Mouse (Mus musculus) MEL (cell line): ENCODE data around the gene Smim5. TPM values are rescaled to one million over a fixed set of nuclear protein-coding genes. Genes with fewer than 3 reads are reported as not detected.

Experiments used
- DNase-seq: peaks from one replicate; pipeline ENCODE4 v3.0.0; 2011; ENCODE audit warnings: low read depth, low spot score
- H3K27ac ChIP-seq: 2 replicates; pipeline ENCODE4 v1.5.1; 2012; ENCODE audit warnings: low read depth, mild to moderate bottlenecking, control low read depth, low read length, moderate library complexity; ENCODE audit not compliant: control insufficient read depth
- H3K27me3 ChIP-seq, 2 experiments: fragments of 150-350 bp in 1 of 2; sonication (generic) in 1 of 2; 2 replicates each; pipeline ENCODE4 v1.6.1; 2012; ENCODE audit warnings: low read length in 2 of 2, mild to moderate bottlenecking in 2 of 2, improper control_type of control experiment in 1 of 2, moderate library complexity in 1 of 2; ENCODE audit not compliant: insufficient read depth in 2 of 2, control insufficient read depth in 1 of 2
- H3K36me3 ChIP-seq, 2 experiments: 2 replicates each; pipeline ENCODE4 v1.6.1; 2012 to 2014; ENCODE audit warnings: low read length in 2 of 2, improper control_type of control experiment in 1 of 2, inconsistent platforms in 1 of 2, mild to moderate bottlenecking in 1 of 2; ENCODE audit not compliant: insufficient read depth in 2 of 2, control insufficient read depth in 1 of 2
- H3K4me1 ChIP-seq, 2 experiments: fragments of 150-350 bp in 1 of 2; sonication (generic) in 1 of 2; 2 replicates each; pipeline ENCODE4 v1.6.1; 2012; ENCODE audit warnings: low read length in 2 of 2, improper control_type of control experiment in 1 of 2, mild to moderate bottlenecking in 1 of 2; ENCODE audit not compliant: insufficient read depth in 2 of 2, control insufficient read depth in 1 of 2
- H3K4me3 ChIP-seq, 2 experiments: fragments of 150-350 bp in 1 of 2; sonication (generic) in 1 of 2; 2 replicates each; pipeline ENCODE4 v1.5.1; 2012; ENCODE audit warnings: low read depth in 2 of 2, low read length in 2 of 2, mild to moderate bottlenecking in 2 of 2, moderate library complexity in 2 of 2, control low read depth in 1 of 2, improper control_type of control experiment in 1 of 2; ENCODE audit not compliant: control insufficient read depth in 1 of 2, insufficient read depth in 1 of 2
- H3K79me2 ChIP-seq: 2 replicates; pipeline ENCODE4 v1.6.1; 2012; ENCODE audit warnings: mild to moderate bottlenecking, low read length, moderate library complexity; ENCODE audit not compliant: control insufficient read depth, poor library complexity, insufficient read depth
- H3K9ac ChIP-seq: 2 replicates; pipeline ENCODE4 v1.6.1; 2012; ENCODE audit warnings: low read depth, mild to moderate bottlenecking, control low read depth, low read length, moderate library complexity; ENCODE audit not compliant: control insufficient read depth, poor library complexity, severe bottlenecking
- H3K9me3 ChIP-seq: fragments of 150-350 bp; sonication (generic); replicated peaks from 2 replicates; pipeline ENCODE4 v1.6.1; 2012; ENCODE audit warnings: mild to moderate bottlenecking, low read length, improper control_type of control experiment, moderate library complexity; ENCODE audit not compliant: insufficient read depth
- CHD1 ChIP-seq: IDR thresholded peaks from 2 replicates; pipeline ENCODE4 v1.6.1; 2012; ENCODE audit warnings: low read depth, mild to moderate bottlenecking, inconsistent platforms, low read length, improper control_type of control experiment
- EP300 ChIP-seq, 2 experiments: IDR thresholded peaks; 2 replicates each; pipeline ENCODE4 v1.6.1; 2011; ENCODE audit warnings: improper control_type of control experiment in 2 of 2, low read length in 2 of 2, low read depth in 1 of 2, mild to moderate bottlenecking in 1 of 2
- ETS1 ChIP-seq: IDR thresholded peaks from 2 replicates; pipeline ENCODE4 v1.6.1; 2012; ENCODE audit warnings: low read depth, mild to moderate bottlenecking, inconsistent platforms, low read length, improper control_type of control experiment, moderate library complexity
- GATA1 ChIP-seq: IDR thresholded peaks from 2 replicates; pipeline ENCODE4 v1.6.1; 2011; ENCODE audit warnings: low read depth, low read length, improper control_type of control experiment
- JUND ChIP-seq: IDR thresholded peaks from 2 replicates; pipeline ENCODE4 v1.6.1; 2011; ENCODE audit warnings: low read depth, mild to moderate bottlenecking, improper control_type of control experiment, low read length
- MAFK ChIP-seq: IDR thresholded peaks from 2 replicates; pipeline ENCODE4 v1.6.1; 2011; ENCODE audit warnings: low read depth, mild to moderate bottlenecking, low read length, improper control_type of control experiment, borderline replicate concordance
- MAX ChIP-seq: IDR thresholded peaks from 2 replicates; pipeline ENCODE4 v1.6.1; 2011; ENCODE audit warnings: low read length, improper control_type of control experiment
- MAZ ChIP-seq: IDR thresholded peaks from 2 replicates; pipeline ENCODE4 v1.6.1; 2012; ENCODE audit warnings: low read depth, mild to moderate bottlenecking, inconsistent platforms, low read length, improper control_type of control experiment
- MEF2A ChIP-seq: IDR thresholded peaks from 2 replicates; pipeline ENCODE4 v1.6.1; 2014; ENCODE audit warnings: low read depth, mild to moderate bottlenecking, inconsistent platforms, low read length, improper control_type of control experiment; ENCODE audit not compliant: poor library complexity, insufficient replicate concordance, severe bottlenecking; ENCODE audit errors: extremely low read depth
- MXI1 ChIP-seq: IDR thresholded peaks from 2 replicates; pipeline ENCODE4 v1.6.1; 2011; ENCODE audit warnings: mild to moderate bottlenecking, low read depth, low read length, improper control_type of control experiment
- MYC ChIP-seq: IDR thresholded peaks from 2 replicates; pipeline ENCODE4 v1.6.1; 2011; ENCODE audit warnings: low read depth, mild to moderate bottlenecking, low read length, improper control_type of control experiment, moderate library complexity
- NELFE ChIP-seq: IDR thresholded peaks from 2 replicates; pipeline ENCODE4 v1.6.1; 2011; ENCODE audit warnings: low read depth, low read length, improper control_type of control experiment
- POLR2A ChIP-seq, 2 experiments: IDR thresholded peaks; 2 replicates each; pipeline ENCODE4 v1.6.1; 2011 to 2012; ENCODE audit warnings: low read length in 2 of 2, mild to moderate bottlenecking in 2 of 2, control low read depth in 1 of 2, improper control_type of control experiment in 1 of 2, low read depth in 1 of 2, moderate library complexity in 1 of 2; ENCODE audit not compliant: control insufficient read depth in 1 of 2, insufficient read depth in 1 of 2, poor library complexity in 1 of 2
- POLR2AphosphoS2 ChIP-seq: IDR thresholded peaks from 2 replicates; pipeline ENCODE4 v1.6.1; 2011; ENCODE audit warnings: low read length, improper control_type of control experiment
- POLR2AphosphoS5 ChIP-seq: IDR thresholded peaks from 2 replicates; pipeline ENCODE4 v1.6.1; 2012; ENCODE audit warnings: low read depth, borderline replicate concordance, mild to moderate bottlenecking, inconsistent platforms, low read length, moderate library complexity, mixed read lengths
- RAD21 ChIP-seq: IDR thresholded peaks from 2 replicates; pipeline ENCODE4 v1.6.1; 2011; ENCODE audit warnings: mild to moderate bottlenecking, low read depth, low read length, improper control_type of control experiment
- SIN3A ChIP-seq: IDR thresholded peaks from 2 replicates; pipeline ENCODE4 v1.6.1; 2012; ENCODE audit warnings: low read length, improper control_type of control experiment, inconsistent platforms
- TAL1 ChIP-seq: IDR thresholded peaks from 2 replicates; pipeline ENCODE4 v1.6.1; 2012; ENCODE audit warnings: mild to moderate bottlenecking, inconsistent platforms, low read length, moderate library complexity, mixed read lengths
- TCF12 ChIP-seq: IDR thresholded peaks from 2 replicates; pipeline ENCODE4 v1.6.1; 2014; ENCODE audit warnings: low read depth, mild to moderate bottlenecking, inconsistent platforms, low read length, improper control_type of control experiment, moderate library complexity
- USF2 ChIP-seq, 2 experiments: IDR thresholded peaks; 2 replicates each; pipeline ENCODE4 v1.6.1; 2011 to 2012; ENCODE audit warnings: improper control_type of control experiment in 2 of 2, low read length in 2 of 2, borderline replicate concordance in 1 of 2, inconsistent platforms in 1 of 2, low read depth in 1 of 2, mild to moderate bottlenecking in 1 of 2; ENCODE audit not compliant: insufficient read depth in 1 of 2
- ZC3H11A ChIP-seq: IDR thresholded peaks from 2 replicates; pipeline ENCODE4 v1.6.1; 2012; ENCODE audit warnings: low read depth, mild to moderate bottlenecking, inconsistent platforms, low read length, improper control_type of control experiment
- ZKSCAN1 ChIP-seq: IDR thresholded peaks from 2 replicates; pipeline ENCODE4 v1.6.1; 2012; ENCODE audit warnings: low read depth, mild to moderate bottlenecking, inconsistent platforms, low read length, improper control_type of control experiment, moderate library complexity
- ZMIZ1 ChIP-seq: IDR thresholded peaks from 2 replicates; pipeline ENCODE4 v1.6.1; 2012; ENCODE audit warnings: low read depth, mild to moderate bottlenecking, inconsistent platforms, low read length, improper control_type of control experiment, moderate library complexity
- ZNF384 ChIP-seq: IDR thresholded peaks from 2 replicates; pipeline ENCODE4 v1.6.1; 2012; ENCODE audit warnings: low read depth, mild to moderate bottlenecking, inconsistent platforms, low read length, improper control_type of control experiment
- polyA plus RNA-seq, 2 experiments: library from polyadenylated mRNA; stranded (reverse) in 1 of 2; unstranded in 1 of 2; fragments of >175 nt in 1 of 2; fragments of >200 nt in 1 of 2; gene quantifications; 2 replicates each; pipeline versions ENCODE4 v1.2.1 to v1.2.4; 2012; ENCODE audit warnings: low replicate concordance in 2 of 2, low read depth in 1 of 2; ENCODE audit not compliant: insufficient read length in 2 of 2, insufficient read depth in 1 of 2, missing spikeins in 1 of 2
- total RNA-seq: library from RNA; depleted of rRNA; stranded (reverse); fragments of 300-350 nt; gene quantifications from 2 replicates; pipeline ENCODE4 v1.2.3, GENCODE M21; 2012

Smim5 gene
- total and polyA plus RNA-seq, 3 experiments = 24.8 to 41.0 TPM; not detected in 1

GRCm38 (mm10) chr11:115906116-115906515 lies 6.3 kb downstream of the Smim5 start:
- H3K27ac ChIP-seq = no peak overlapping the region
- no peak overlapping the region for H3K9ac ChIP-seq
- DNase-seq = no peak
- no peaks in the 10 kb centered on the region for H3K9me3 ChIP-seq
- no peaks in the 10 kb centered on the region for H3K27me3 ChIP-seq
- peaks cover 0 to 37% of the 10 kb centered on the region in 2 experiments; a peak in 2 of 4 replicates for H3K36me3 ChIP-seq
- peaks cover 17 to 40% of the 10 kb centered on the region in 2 experiments for H3K4me1 ChIP-seq
- TF ChIP-seq TAL1 = no peak
- no peak for TF ChIP-seq ZMIZ1
- TF ChIP-seq POLR2A (IDR thresholded peaks at IDR 0.05; ENCODE audit: control insufficient read depth in 1 of 2, insufficient read depth in 1 of 2, low read depth in 1 of 2, low read length in 2 of 2, poor library complexity in 1 of 2) = no peak
- TF ChIP-seq NELFE = no peak
- no peak for TF ChIP-seq ZNF384
- no peak for TF ChIP-seq ZKSCAN1
- TF ChIP-seq, all 39 proteins: peak for 0
- Histone ChIP-seq H3K79me2 (peaks cover 17% of the 10 kb centered on the region), H3K4me3 (no peak overlapping the region)

GRCm38 (mm10) chr11:115906521-115906920 lies 6.8 kb downstream of the Smim5 start:
- peaks cover 0 to 40% of the 10 kb centered on the region in 2 experiments; a peak in 2 of 4 replicates for H3K36me3 ChIP-seq
- no peak overlapping the region for H3K9ac ChIP-seq
- no peak for DNase-seq
- peaks cover 17% of the 10 kb centered on the region for H3K79me2 ChIP-seq
- no peak overlapping the region for H3K27ac ChIP-seq
- H3K4me3 ChIP-seq = no peak overlapping the region
- H3K9me3 ChIP-seq = no peaks in the 10 kb centered on the region
- peak in 1 of 2 experiments; percentile 33; a peak in 1 of 4 replicates for TF ChIP-seq POLR2A (IDR thresholded peaks at IDR 0.05; ENCODE audit: control insufficient read depth in 1 of 2, insufficient read depth in 1 of 2, low read depth in 1 of 2, low read length in 2 of 2, poor library complexity in 1 of 2)
- TF ChIP-seq JUND = no peak
- no peaks in the 10 kb centered on the region for H3K27me3 ChIP-seq
- H3K4me1 ChIP-seq = peaks cover 17 to 43% of the 10 kb centered on the region in 2 experiments

DNA sequence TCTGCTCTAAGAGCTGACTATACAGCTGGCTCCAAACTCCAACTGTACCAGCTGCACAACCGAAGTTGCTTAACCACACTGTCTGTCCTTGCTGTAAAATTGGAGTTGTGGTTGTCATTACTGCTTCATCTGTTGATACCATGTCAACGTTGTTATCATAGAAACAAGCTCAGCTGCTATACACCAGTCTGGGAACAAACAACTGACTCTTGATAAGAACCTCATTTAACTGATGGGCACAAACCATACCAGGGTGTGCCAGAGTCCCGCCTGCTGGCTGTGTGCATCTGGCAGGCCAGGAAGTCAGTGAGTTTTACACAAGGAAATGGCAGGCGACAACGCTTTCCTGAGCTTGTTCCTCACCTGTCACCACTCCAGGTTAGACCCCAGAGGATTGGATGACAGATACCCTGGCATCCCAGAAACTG lies 11.4 kb downstream of the Smim5 start:
- peak; percentile 98 for DNase-seq
- Histone ChIP-seq H3K4me3 (peak overlapping the region in 1 of 2 experiments; percentile 22; a peak in 1 of 4 replicates), H3K27me3 (no peaks in the 10 kb centered on the region), H3K9ac (peak overlapping the region; percentile 58), H3K27ac (peak overlapping the region; percentile 96), H3K36me3 (peaks cover 0 to 24% of the 10 kb centered on the region in 2 experiments; a peak in 2 of 4 replicates), H3K9me3 (no peaks in the 10 kb centered on the region), H3K79me2 (no peaks in the 10 kb centered on the region), H3K4me1 (peaks cover 0 to 29% of the 10 kb centered on the region in 2 experiments; a peak in 2 of 4 replicates)
- TF ChIP-seq ZKSCAN1 = no peak
- no peak for TF ChIP-seq CHD1
- TF ChIP-seq ZNF384 = no peak
- peak; percentile 62; the same call in 1 of the 2 replicates for TF ChIP-seq POLR2AphosphoS5
- no peak for TF ChIP-seq NELFE
- TF ChIP-seq TCF12 = peak; percentile 92; the same call in 1 of the 2 replicates
- peak in 1 of 2 experiments; percentile 64; a peak in 2 of 4 replicates for TF ChIP-seq POLR2A (IDR thresholded peaks at IDR 0.05; ENCODE audit: control insufficient read depth in 1 of 2, insufficient read depth in 1 of 2, low read depth in 1 of 2, low read length in 2 of 2, poor library complexity in 1 of 2)
- TF ChIP-seq ZC3H11A = no peak
- TF ChIP-seq EP300 (IDR thresholded peaks at IDR 0.05; ENCODE audit: low read depth in 1 of 2, low read length in 2 of 2) = peak in 1 of 2 experiments; percentile 92; a peak in 2 of 4 replicates
- peak; percentile 100 for TF ChIP-seq GATA1
- TF ChIP-seq POLR2AphosphoS2 = peak; percentile 58; the same call in 1 of the 2 replicates
- TF ChIP-seq MAFK = no peak
- TF ChIP-seq MAZ = no peak
- no peak for TF ChIP-seq MYC
- TF ChIP-seq USF2 (IDR thresholded peaks at IDR 0.05; ENCODE audit: borderline replicate concordance in 1 of 2, insufficient read depth in 1 of 2, low read depth in 1 of 2, low read length in 2 of 2) = no peak
- TF ChIP-seq MAX = no peak
- no peak for TF ChIP-seq RAD21
- no peak for TF ChIP-seq MEF2A
- TF ChIP-seq MXI1 = no peak
- TF ChIP-seq ETS1 = peak; percentile 98
- peak; percentile 73; the same call in 1 of the 2 replicates for TF ChIP-seq SIN3A
